Mouse (Mus musculus) adrenal gland, postnatal 10 days (tissue): ENCODE data around the gene Zg16. TPM values are rescaled to one million over a fixed set of nuclear protein-coding genes. Genes with fewer than 3 reads are reported as not detected.

Experiments used
- DNase-seq: peaks from one replicate; pipeline ENCODE4 v3.0.0; 2021; ENCODE audit warnings: mixed read lengths
- microRNA-seq: library from miRNA; unstranded; fragments of <30 nt; microRNA quantifications from one replicate; pipeline ENCODE4 v1.2.0, GENCODE M21; 2021
- total RNA-seq, 2 experiments: library from RNA; stranded (reverse); gene quantifications; 2 replicates each; pipeline ENCODE4 v1.2.3; 2021

Gene Zg16
- total RNA-seq, 2 experiments from 2014 or later, result 0.51 TPM; not detected in 1

DNA sequence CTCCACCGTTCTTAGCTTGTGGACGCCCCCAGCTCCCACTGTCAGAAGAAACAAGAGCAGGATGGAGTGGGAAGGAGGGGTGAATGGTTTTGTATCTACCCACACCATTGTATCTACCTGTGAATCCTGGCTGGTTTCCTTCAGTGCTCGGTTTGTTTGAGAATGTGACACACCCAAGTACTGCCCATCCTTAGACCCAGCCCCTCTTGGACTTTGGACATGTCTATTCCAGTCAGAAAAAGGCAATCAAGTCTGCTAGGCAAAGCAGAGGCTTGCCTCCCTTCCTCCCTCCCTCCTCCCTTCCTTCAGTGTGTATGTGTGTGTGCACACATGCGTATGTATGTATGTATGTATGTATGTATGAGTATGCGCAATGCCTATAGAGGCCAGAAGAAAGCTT is 83.5 kb downstream of the Zg16 start:
- no peak for DNase-seq

Small RNA genes lying within 50 kb of the gene (microRNA-seq; reads per million reads assigned to microRNA genes)
- gene Gm44343, result not detected

Other genes starting within 250 kb of the Zg16 start
- 1 to 10 TPM in 1 of 2 experiments, under 1 TPM in 1; 0.82 to 1.0 TPM for gene Doc2a, start 239.9 kb downstream of the Zg16 start, total RNA-seq
- gene Hirip3, start 225.4 kb downstream of the Zg16 start, total RNA-seq, result 10 to 100 TPM; 21.2 to 28.6 TPM
- gene Ino80e, start 225.0 kb downstream of the Zg16 start, total RNA-seq, result 10 to 100 TPM; 35.4 to 45.6 TPM
- 10 to 100 TPM; 69.7 to 85.8 TPM for gene Taok2, start 202.6 kb downstream of the Zg16 start, total RNA-seq
- 10 to 100 TPM; 32.1 to 32.3 TPM for gene Tmem219, start 164.4 kb downstream of the Zg16 start, total RNA-seq
- 10 to 100 TPM; 18.4 to 23.0 TPM for gene Kctd13, start 158.4 kb downstream of the Zg16 start, total RNA-seq
- gene Asphd1, start 137.7 kb downstream of the Zg16 start, total RNA-seq, result 1 to 10 TPM; 1.9 to 2.0 TPM
- gene Sez6l2, start 136.8 kb downstream of the Zg16 start, total RNA-seq, result 10 to 100 TPM; 38.8 to 58.2 TPM
- 10 to 100 TPM; 70.6 to 76.4 TPM for gene Cdipt, start 111.4 kb downstream of the Zg16 start, total RNA-seq
- 1 to 10 TPM; 1.6 to 2.7 TPM for gene Cdiptos, start 111.2 kb downstream of the Zg16 start, total RNA-seq
- 10 to 100 TPM; 55.7 to 60.9 TPM for gene Mvp, start 72.7 kb downstream of the Zg16 start, total RNA-seq
- not detected for gene Pagr1b, start 70.8 kb downstream of the Zg16 start, total RNA-seq
- gene Pagr1a, start 70.0 kb downstream of the Zg16 start, total RNA-seq, result 10 to 100 TPM; 10.1 to 19.1 TPM
- 10 to 100 TPM; 17.7 to 22.5 TPM for gene Gm42742, start 66.2 kb downstream of the Zg16 start, total RNA-seq
- 1 to 10 TPM; 3.1 to 5.8 TPM for gene Prrt2, start 66.1 kb downstream of the Zg16 start, total RNA-seq
- 100 to 1,000 TPM; 135 to 159 TPM for gene Maz, start 60.3 kb downstream of the Zg16 start, total RNA-seq
- gene Kif22, start 44.9 kb downstream of the Zg16 start, total RNA-seq, result 10 to 100 TPM; 21.6 to 28.7 TPM
- gene AI467606, start 4.0 kb upstream of the Zg16 start, total RNA-seq, result 1 to 10 TPM; 3.3 TPM
- gene Qprt, start 34.9 kb upstream of the Zg16 start, total RNA-seq, result 10 to 100 TPM in 1 of 2 experiments, 1 to 10 TPM in 1; 7.6 to 20.7 TPM
- gene Spn, start 50.5 kb upstream of the Zg16 start, total RNA-seq, result 1 to 10 TPM; 3.2 to 3.3 TPM
- gene Cd2bp2, start 108.7 kb upstream of the Zg16 start, total RNA-seq, result 10 to 100 TPM; 50.9 to 54.9 TPM
- 10 to 100 TPM; 39.0 to 40.5 TPM for gene Tbc1d10b, start 121.1 kb upstream of the Zg16 start, total RNA-seq
- gene Mylpf, start 121.6 kb upstream of the Zg16 start, total RNA-seq, result 1,000 to 10,000 TPM in 1 of 2 experiments, 100 to 1,000 TPM in 1; 678 to 2,339 TPM
- gene Zfp553, start 145.7 kb upstream of the Zg16 start, total RNA-seq, result 10 to 100 TPM in 1 of 2 experiments, 1 to 10 TPM in 1; 9.2 to 13.4 TPM
- gene Sept1, start 145.8 kb upstream of the Zg16 start, total RNA-seq, result 10 to 100 TPM; 17.6 to 17.8 TPM
- gene Zfp771, start 156.9 kb upstream of the Zg16 start, total RNA-seq, result 10 to 100 TPM; 23.5 to 31.7 TPM
- 10 to 100 TPM; 60.7 to 65.0 TPM for gene Dctpp1, start 173.4 kb upstream of the Zg16 start, total RNA-seq
- 100 to 1,000 TPM; 189 to 268 TPM for gene Sephs2, start 186.7 kb upstream of the Zg16 start, total RNA-seq
- gene Itgal, start 208.9 kb upstream of the Zg16 start, total RNA-seq, result 1 to 10 TPM; 4.7 to 5.0 TPM